Mouse (Mus musculus): ENCODE measurements around the gene Scgb2b15. TPM values are rescaled to one million over a fixed set of nuclear protein-coding genes. Genes with fewer than 3 reads are reported as not detected.
"Not testable (repeated sequence)": the region's sequence is repeated elsewhere in the genome, so short reads cannot be mapped to it uniquely, and the experiment has no call there.

Scgb2b15 gene
- total RNA-seq (2017) = not detected in 2 replicates

DNA sequence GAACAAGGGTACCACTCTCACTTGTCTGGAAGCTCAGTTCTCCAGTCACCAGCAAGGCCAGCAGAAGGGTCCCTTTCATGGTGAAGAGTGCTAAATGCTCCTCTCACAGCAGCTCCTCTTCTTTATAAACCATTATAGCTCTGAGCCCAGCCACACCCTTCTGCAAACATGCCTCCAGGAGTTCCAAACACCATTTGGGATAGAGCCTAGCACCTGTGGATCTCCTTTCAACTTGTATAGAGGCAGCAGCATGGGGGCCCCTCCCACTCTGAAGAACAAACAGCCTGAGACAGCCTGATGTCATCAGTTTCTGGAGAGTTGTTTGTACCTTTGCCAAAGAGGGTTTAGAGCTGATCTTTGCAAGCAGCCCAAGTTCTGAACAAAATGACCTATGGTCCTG lies at the start of gene Scgb2b15:
Scgb2b15 (minus strand) TSS at position 101 of the 400 bp plus-strand sequence.
- ATAC-seq (replicated peaks; ENCODE audit: low read depth, poor library complexity, severe bottlenecking) = not testable (repeated sequence)

DNA sequence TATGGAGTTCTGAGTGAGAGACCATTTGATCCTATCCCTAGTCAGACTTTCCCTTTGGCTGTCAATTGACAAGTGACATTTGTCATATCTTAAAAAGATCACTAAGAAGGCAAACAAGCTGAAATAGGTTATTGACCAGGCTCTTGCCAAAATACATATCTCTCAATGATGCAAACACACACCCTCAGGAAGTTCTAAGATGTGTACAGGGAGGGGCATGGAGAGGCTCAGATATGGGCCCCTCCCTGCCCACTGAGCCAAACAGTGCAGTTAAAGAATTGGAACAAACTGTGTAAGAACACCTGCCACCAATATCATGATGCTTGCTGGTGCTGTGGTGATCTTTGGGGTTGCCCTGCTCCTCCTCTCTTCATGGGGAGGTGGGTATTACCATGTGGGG lies 6.8 kb upstream of the Scgb2b15 start, which contains the start of gene Scgb1b15:
Scgb1b15 (plus strand) TSS at position 301 of the 400 bp plus-strand sequence.
- ATAC-seq (replicated peaks; ENCODE audit: low read depth, poor library complexity, severe bottlenecking) = not testable (repeated sequence)

Other genes with a start within 250 kb of the Scgb2b15 start
- gene Scgb1b15, start 6.9 kb upstream of the Scgb2b15 start, total RNA-seq (2017) = not detected in 2 replicates
- not detected in 2 replicates for gene Scgb2b17, start 226.9 kb upstream of the Scgb2b15 start, total RNA-seq (2017)
- not detected in 2 replicates for gene Scgb1b17, start 233.8 kb upstream of the Scgb2b15 start, total RNA-seq (2017)

Data from common myeloid progenitor, adult 5-6 weeks (primary cell).